Mouse (Mus musculus) kidney, embryonic 14.5 days (tissue): ENCODE data around the gene Aqp12. TPM values are rescaled to one million over a fixed set of nuclear protein-coding genes. Genes with fewer than 3 reads are reported as not detected.
"Not testable (repeated sequence)": the region's sequence is repeated elsewhere in the genome, so short reads cannot be mapped to it uniquely, and the experiment has no call there.

ENCODE experiments used
- ATAC-seq: fragments of 200-750 bp; cut with Nextera tagmentation; 2 replicates; pipeline ENCODE4 v1.8.0; 2017; ENCODE audit warnings: moderate number of reproducible peaks, mild to moderate bottlenecking, moderate TSS enrichment, moderate library complexity; ENCODE audit not compliant: low FRiP score, low TSS enrichment
- H3K27ac ChIP-seq: fragments of 300-500 bp; sonication (generic); 2 replicates; pipeline ENCODE4 v1.5.1; 2014; ENCODE audit warnings: low read depth, mild to moderate bottlenecking, low read length, moderate library complexity, mixed read lengths
- H3K27me3 ChIP-seq: fragments of 300-500 bp; sonication (generic); 2 replicates; pipeline ENCODE4 v1.6.1; 2014; ENCODE audit warnings: mild to moderate bottlenecking, low read length; ENCODE audit not compliant: control insufficient read depth, insufficient read depth
- H3K36me3 ChIP-seq: fragments of 300-500 bp; sonication (generic); 2 replicates; pipeline ENCODE4 v1.6.1; 2014; ENCODE audit warnings: low read length, mixed read lengths; ENCODE audit not compliant: control insufficient read depth, insufficient read depth
- H3K4me1 ChIP-seq: fragments of 300-500 bp; sonication (generic); 2 replicates; pipeline ENCODE4 v1.6.1; 2014; ENCODE audit warnings: low read length, mixed read lengths; ENCODE audit not compliant: control insufficient read depth, insufficient read depth
- H3K4me2 ChIP-seq: fragments of 300-500 bp; sonication (generic); replicated peaks from 2 replicates; pipeline ENCODE4 v1.6.1; 2014; ENCODE audit warnings: low read depth, mild to moderate bottlenecking, low read length
- H3K4me3 ChIP-seq: fragments of 300-500 bp; sonication (generic); 2 replicates; pipeline ENCODE4 v1.5.1; 2014; ENCODE audit warnings: mild to moderate bottlenecking, low read length
- H3K9ac ChIP-seq: fragments of 300-500 bp; sonication (generic); 2 replicates; pipeline ENCODE4 v1.6.1; 2014; ENCODE audit warnings: low read depth, mild to moderate bottlenecking, low read length, moderate library complexity
- H3K9me3 ChIP-seq: fragments of 300-500 bp; sonication (generic); 2 replicates; pipeline ENCODE4 v1.6.1; 2016; ENCODE audit warnings: low read length; ENCODE audit not compliant: control insufficient read depth
- WGBS: fragments of 180-500 bp; shearing (Covaris S2); extraction: QIAGEN DNeasy Blood & Tissue Kit; methylation state at CpG from one replicate; pipeline ENCODE4 v1.1.7; 2014; 5-methylcytosine and 5-hydroxymethylcytosine counted together
- polyA plus RNA-seq: library from polyadenylated mRNA; unstranded; fragments of >200 nt; fragmentation: Nextera tagmentation; extraction: Ambion mirVana; gene quantifications from 2 replicates; pipeline ENCODE4 v1.2.1, GENCODE M21; 2014

Aqp12 gene
- polyA plus RNA-seq: not detected in 2 replicates

DNA sequence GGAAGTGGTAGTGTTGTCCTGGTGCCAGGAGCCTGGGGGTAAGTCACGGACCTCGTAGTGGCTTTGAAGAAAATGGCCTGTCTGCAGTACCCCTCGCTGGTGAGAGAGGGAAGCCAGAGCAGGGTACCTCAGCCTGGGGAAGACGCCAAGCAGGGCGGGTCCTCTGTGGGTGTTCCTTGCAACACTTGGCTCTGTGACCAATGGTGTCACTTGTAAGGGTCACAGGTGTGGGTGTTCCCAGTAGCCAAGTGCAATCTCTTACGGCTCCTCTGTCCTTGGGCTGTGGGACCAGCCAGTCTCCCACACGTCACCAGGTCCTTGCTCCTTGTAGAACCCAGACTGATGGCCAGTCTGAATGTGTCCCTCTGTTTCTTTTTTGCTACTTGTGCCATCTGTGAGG lies at the start of gene Aqp12:
TSS of gene Aqp12 (plus strand) at position 274 of the 400 bp plus-strand sequence.
- no peaks in the 10 kb centered on the region for H3K36me3 ChIP-seq
- no peaks in the 10 kb centered on the region for H3K4me1 ChIP-seq
- H3K4me3 ChIP-seq: no peak within 1 kb of the TSS
- ATAC-seq: no peak
- H3K27me3 ChIP-seq: no peaks in the 10 kb centered on the region
- H3K4me2 ChIP-seq: no peak within 1 kb of the TSS
- no peak within 1 kb of the TSS for H3K27ac ChIP-seq
- 67% methylated on average over 7 of the region's 7 CpGs for WGBS
- H3K9me3 ChIP-seq: no peaks in the 10 kb centered on the region
- no peak within 1 kb of the TSS for H3K9ac ChIP-seq

DNA sequence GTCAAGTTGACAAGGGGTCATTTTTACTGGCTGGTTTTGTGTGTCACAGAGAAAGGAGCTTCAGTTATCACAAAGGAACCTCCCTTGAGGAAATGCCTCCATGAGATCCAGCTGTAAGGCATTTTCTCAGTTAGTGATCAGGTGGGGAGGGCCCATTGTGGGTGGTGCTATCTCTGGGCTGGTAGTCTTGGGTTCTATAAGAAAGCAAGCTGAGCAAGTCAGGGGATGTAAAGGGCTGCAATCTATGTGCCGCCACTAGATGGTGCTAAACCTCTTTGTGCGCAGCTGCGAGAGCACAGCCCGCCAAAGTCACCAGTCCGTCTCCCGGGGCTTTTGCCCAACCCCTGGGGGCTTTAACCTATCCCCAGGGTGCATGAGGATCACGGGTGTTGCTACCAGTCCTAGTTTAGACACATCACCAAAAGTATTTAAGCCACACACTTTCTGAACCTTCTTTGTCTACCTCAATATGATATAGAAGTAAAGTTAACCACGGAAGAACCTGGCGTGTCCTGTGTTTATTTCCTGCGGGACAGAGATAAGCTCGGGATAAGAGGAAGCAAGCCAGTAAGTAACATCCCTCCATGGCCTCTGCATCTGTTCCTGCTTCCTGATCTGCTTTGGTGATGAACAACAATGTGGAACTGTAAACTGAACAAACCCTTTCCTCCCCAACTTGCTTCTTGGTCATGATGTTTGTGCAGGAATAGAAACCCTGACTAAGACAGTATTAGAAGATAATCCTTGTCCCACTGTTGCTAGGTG lies 49.4 kb upstream of the Aqp12 start:
- ATAC-seq, H3K9me3 ChIP-seq, H3K36me3 ChIP-seq, H3K4me3 ChIP-seq, H3K4me2 ChIP-seq, H3K27me3 ChIP-seq, H3K27ac ChIP-seq, H3K4me1 ChIP-seq: not testable (repeated sequence)
- 8% methylated on average over 11 of the region's 11 CpGs for WGBS
- H3K9ac ChIP-seq: 0 out of 2 replicates have a peak overlapping the region, but pooled peaks have one; percentile 23

DNA sequence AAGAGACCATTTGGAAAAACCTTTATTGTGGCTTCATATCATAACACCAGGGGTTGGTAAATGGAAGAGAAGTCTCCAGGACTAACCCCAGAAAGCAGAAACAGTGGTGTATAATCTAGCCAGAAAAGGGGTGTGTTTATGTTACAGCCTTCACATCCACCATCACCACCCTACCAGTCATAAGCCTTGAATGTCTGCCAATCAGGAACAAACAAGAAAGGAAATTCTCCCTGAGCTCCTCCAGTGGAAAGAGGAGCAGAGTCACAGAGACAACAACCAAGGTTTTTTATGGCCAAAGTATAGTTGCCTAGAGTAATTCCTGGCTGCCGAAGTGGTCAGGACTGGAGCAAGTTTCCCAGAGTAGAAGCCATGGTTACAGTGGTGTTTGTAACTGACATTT lies 47.1 kb upstream of the Aqp12 start:
- Histone ChIP-seq H3K4me2 (no peak overlapping the region), H3K4me1 (no peaks in the 10 kb centered on the region), H3K9ac (no peak overlapping the region), H3K27me3 (no peaks in the 10 kb centered on the region), H3K36me3 (no peaks in the 10 kb centered on the region), H3K4me3 (no peak overlapping the region), H3K27ac (no peak overlapping the region), H3K9me3 (no peaks in the 10 kb centered on the region)
- ATAC-seq: no peak
- 60% methylated on average over 1 of the region's 1 CpGs for WGBS

DNA sequence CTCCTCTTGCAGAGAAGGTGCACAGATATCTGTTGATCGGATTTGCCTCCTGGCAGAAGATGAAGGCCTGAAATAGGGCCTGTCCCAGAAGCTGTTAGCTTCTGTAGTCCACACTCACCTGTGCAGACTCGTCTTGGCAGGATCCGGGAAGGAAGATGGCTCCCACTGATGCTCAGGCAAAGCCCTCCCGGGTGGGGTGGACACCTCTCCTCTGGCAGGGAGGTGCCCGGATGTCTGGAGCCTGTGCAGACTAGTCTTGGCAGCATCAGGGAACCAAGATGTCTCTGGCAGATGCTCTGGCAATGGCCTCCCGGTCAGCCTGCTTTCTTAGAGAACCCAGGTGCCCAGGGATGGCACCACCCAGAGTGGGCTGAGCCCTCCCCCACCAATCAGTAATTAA lies 35.3 kb upstream of the Aqp12 start:
- H3K27ac ChIP-seq, H3K9me3 ChIP-seq, ATAC-seq, H3K4me2 ChIP-seq, H3K27me3 ChIP-seq, H3K4me3 ChIP-seq, H3K36me3 ChIP-seq, H3K4me1 ChIP-seq, H3K9ac ChIP-seq: not testable (repeated sequence)
- 86% methylated on average over 6 of the region's 6 CpGs for WGBS

DNA sequence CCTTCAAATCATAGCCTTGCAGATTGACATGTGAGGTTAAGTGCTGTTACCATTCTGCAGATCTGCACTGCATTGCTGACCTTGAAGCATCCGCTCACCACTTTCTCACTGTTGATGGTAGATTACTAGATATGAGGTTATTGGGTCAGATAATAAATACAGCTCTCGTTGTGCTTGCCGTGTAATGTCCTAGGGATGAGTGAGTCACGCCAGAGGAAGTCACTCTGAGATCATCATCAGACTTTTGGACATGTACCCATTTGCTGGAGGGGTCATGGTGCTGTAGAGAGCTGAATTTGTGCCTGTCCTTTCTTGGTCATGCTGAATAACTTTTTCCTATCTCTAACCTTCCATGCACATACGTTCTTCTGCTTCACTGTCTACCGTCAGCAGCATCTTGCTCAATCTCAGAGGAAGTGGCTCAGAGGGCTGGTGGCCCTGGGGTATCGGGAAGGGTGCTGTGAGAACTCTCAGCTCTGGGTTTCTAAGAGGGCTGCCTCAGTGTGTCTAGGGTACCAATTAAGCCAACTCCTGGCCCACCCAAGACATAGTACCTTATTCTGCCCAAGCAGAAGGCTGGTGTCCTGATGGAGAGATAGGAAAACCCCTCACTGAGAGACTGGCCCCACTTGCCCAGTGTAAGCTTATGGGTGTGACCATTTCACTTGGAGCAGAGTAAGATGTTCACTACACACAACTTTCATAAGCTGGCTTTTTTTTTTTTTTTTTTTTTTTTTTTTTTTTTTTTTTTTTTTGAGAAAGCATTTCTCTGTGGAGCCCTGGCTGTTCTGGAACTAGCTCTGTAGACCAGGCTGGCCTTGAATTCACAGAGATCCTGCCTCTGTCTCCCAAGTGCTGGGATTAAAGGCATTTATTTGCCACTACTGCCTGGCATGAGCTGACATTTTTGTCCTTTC lies 34.0 kb upstream of the Aqp12 start:
- Histone ChIP-seq H3K9ac (no peak overlapping the region), H3K4me2 (no peak overlapping the region), H3K4me3 (no peak overlapping the region), H3K27ac (no peak overlapping the region), H3K9me3 (no peaks in the 10 kb centered on the region), H3K4me1 (no peaks in the 10 kb centered on the region), H3K27me3 (no peaks in the 10 kb centered on the region), H3K36me3 (no peaks in the 10 kb centered on the region)
- WGBS: 86% methylated on average over 7 of the region's 7 CpGs
- no peak for ATAC-seq

DNA sequence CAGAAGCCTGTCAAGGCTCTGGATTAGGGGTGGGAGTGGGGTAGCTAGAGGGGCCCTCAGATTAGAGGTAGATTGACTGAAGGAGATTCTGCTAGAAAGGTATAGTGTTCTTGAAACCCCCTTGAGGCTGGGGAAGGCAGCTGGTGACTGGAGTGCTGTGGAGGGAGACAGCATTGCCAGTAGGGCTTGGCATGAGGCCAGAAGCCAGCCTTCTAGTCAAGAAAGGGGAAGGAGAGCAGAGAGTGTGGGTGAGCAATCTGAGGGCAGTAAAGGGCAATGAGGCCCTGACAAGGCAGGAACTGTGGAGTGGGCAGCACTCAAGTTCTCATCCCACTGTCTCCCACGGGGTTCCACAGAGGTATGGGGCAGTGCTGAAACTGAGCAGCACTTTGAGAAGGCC lies 33.3 kb upstream of the Aqp12 start:
- H3K9me3 ChIP-seq: no peaks in the 10 kb centered on the region
- no peak overlapping the region for H3K27ac ChIP-seq
- H3K27me3 ChIP-seq: no peaks in the 10 kb centered on the region
- WGBS: 45% methylated on average over 1 of the region's 1 CpGs
- H3K4me1 ChIP-seq: no peaks in the 10 kb centered on the region
- H3K36me3 ChIP-seq: no peaks in the 10 kb centered on the region
- no peak overlapping the region for H3K4me2 ChIP-seq
- ATAC-seq: no peak
- H3K9ac ChIP-seq: no peak overlapping the region
- no peak overlapping the region for H3K4me3 ChIP-seq

DNA sequence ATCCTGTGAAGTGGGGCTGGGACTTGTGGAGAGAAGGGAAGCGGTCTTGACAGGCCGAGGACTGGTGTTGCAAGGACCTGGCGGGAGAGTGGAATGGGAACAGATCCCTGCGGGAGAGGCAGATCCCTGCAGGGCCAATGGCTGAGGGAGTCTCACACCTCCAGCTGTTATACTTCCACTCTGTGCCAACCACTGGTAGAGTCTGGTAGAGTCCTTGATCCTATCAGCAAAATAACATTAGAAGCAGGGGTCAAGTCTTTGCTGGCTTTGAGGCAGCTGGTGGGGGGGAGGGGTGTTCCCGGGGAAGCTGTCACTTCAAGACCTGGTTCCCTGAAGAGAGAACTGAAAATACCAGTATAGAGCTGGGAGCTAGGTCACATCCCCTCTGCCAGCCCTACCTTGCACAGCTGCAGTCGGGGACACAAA lies 30.0 kb upstream of the Aqp12 start:
- no peak overlapping the region for H3K4me2 ChIP-seq
- H3K9ac ChIP-seq: no peak overlapping the region
- no peaks in the 10 kb centered on the region for H3K9me3 ChIP-seq
- no peak for ATAC-seq
- no peak overlapping the region for H3K27ac ChIP-seq
- H3K4me1 ChIP-seq: no peaks in the 10 kb centered on the region
- 44% methylated on average over 6 of the region's 6 CpGs for WGBS
- no peaks in the 10 kb centered on the region for H3K27me3 ChIP-seq
- H3K36me3 ChIP-seq: no peaks in the 10 kb centered on the region
- no peak overlapping the region for H3K4me3 ChIP-seq

DNA sequence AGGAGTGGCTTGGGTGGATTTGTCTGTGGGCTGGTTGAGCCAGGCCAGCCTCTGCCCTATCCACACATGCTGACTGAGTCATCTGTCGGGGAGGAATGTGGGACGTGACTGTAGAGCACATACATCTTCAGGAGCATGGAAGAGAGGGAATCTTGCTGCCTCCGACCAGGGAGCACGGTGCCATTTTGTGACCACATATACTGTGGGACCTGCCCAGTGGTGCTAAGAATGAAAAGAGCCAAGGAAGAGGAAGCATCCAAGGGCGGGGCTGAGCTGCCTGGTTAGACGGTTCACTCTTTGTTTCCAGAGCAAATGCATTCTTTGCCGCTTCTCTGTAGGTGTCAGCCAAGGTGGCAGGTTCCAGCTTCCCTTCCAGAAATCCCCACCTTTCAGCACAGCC lies 27.5 kb upstream of the Aqp12 start:
- no peak for ATAC-seq
- Histone ChIP-seq H3K9ac (no peak overlapping the region), H3K36me3 (no peaks in the 10 kb centered on the region), H3K4me2 (no peak overlapping the region; the same call in 1 of the 2 replicates), H3K9me3 (no peaks in the 10 kb centered on the region), H3K27me3 (no peaks in the 10 kb centered on the region), H3K27ac (no peak overlapping the region), H3K4me3 (no peak overlapping the region), H3K4me1 (no peaks in the 10 kb centered on the region)
- WGBS: 55% methylated on average over 7 of the region's 7 CpGs
